Mouse (Mus musculus) midbrain, embryonic 11.5 days (tissue): Measurements from ENCODE around the gene D630045J12Rik. TPM values are rescaled to one million over a fixed set of nuclear protein-coding genes. Genes with fewer than 3 reads are reported as not detected.

Source experiments
- ATAC-seq: fragments of 200-750 bp; cut with Nextera tagmentation; 2 replicates; pipeline ENCODE4 v1.8.0; 2017; ENCODE audit warnings: moderate TSS enrichment, moderate library complexity; ENCODE audit not compliant: low FRiP score
- DNase-seq: peaks from one replicate; pipeline ENCODE4 v3.0.0; 2015; ENCODE audit warnings: low spot score; ENCODE audit errors: missing footprints
- H3K27ac ChIP-seq: fragments of 300-500 bp; sonication (generic); 2 replicates; pipeline ENCODE4 v1.5.1; 2014; ENCODE audit warnings: low read depth, low read length
- H3K27me3 ChIP-seq: fragments of 300-500 bp; sonication (generic); 2 replicates; pipeline ENCODE4 v1.6.1; 2014; ENCODE audit warnings: mild to moderate bottlenecking, low read length, moderate library complexity, mixed read lengths; ENCODE audit not compliant: control insufficient read depth, insufficient read depth
- H3K36me3 ChIP-seq: fragments of 300-500 bp; sonication (generic); 2 replicates; pipeline ENCODE4 v1.6.1; 2014; ENCODE audit warnings: mild to moderate bottlenecking, low read length, moderate library complexity, mixed read lengths; ENCODE audit not compliant: control insufficient read depth, insufficient read depth
- H3K4me1 ChIP-seq: fragments of 300-500 bp; sonication (generic); 2 replicates; pipeline ENCODE4 v1.6.1; 2014; ENCODE audit warnings: low read length; ENCODE audit not compliant: control insufficient read depth, insufficient read depth
- H3K4me2 ChIP-seq: fragments of 300-500 bp; sonication (generic); 2 replicates; pipeline ENCODE4 v1.6.1; 2014; ENCODE audit warnings: mild to moderate bottlenecking, moderate library complexity
- H3K4me3 ChIP-seq: fragments of 300-500 bp; sonication (generic); 2 replicates; pipeline ENCODE4 v1.5.1; 2014; ENCODE audit warnings: low read depth, low read length
- H3K9ac ChIP-seq: fragments of 300-500 bp; sonication (generic); 2 replicates; pipeline ENCODE4 v1.6.1; 2014; ENCODE audit warnings: low read length
- H3K9me3 ChIP-seq: fragments of 300-500 bp; sonication (generic); 2 replicates; pipeline ENCODE4 v1.6.1; 2016; ENCODE audit warnings: low read length; ENCODE audit not compliant: control insufficient read depth
- WGBS: fragments of 180-500 bp; shearing (Covaris S2); extraction: QIAGEN DNeasy Blood & Tissue Kit; methylation state at CpG from one replicate; pipeline ENCODE4 v1.1.7; 2014; 5-methylcytosine and 5-hydroxymethylcytosine counted together
- polyA plus RNA-seq: library from polyadenylated mRNA; unstranded; fragments of >200 nt; fragmentation: Nextera tagmentation; extraction: Ambion mirVana; gene quantifications from 2 replicates; pipeline ENCODE4 v1.2.1, GENCODE M21; 2014

The D630045J12Rik gene
- polyA plus RNA-seq, 1 experiment from 2014 or later = 10.1 TPM

- H3K27ac ChIP-seq = no peak overlapping the region
- H3K9me3 ChIP-seq = no peaks in the 10 kb centered on the region
- no peaks in the 10 kb centered on the region for H3K27me3 ChIP-seq
- no peak for DNase-seq
- no peaks in the 10 kb centered on the region for H3K4me1 ChIP-seq
- WGBS = 81% methylated on average over 4 of the region's 4 CpGs
- H3K36me3 ChIP-seq = no peaks in the 10 kb centered on the region
- H3K4me3 ChIP-seq = no peak overlapping the region
- no peak for ATAC-seq
- no peak overlapping the region for H3K4me2 ChIP-seq
- H3K9ac ChIP-seq = no peak overlapping the region
These were observed 173.4 kb downstream of the D630045J12Rik start for GRCm38 (mm10) chr6:38080364-38080763.

GRCm38 (mm10) chr6:38073592-38073991 is 180.2 kb downstream of the D630045J12Rik start:
- no peak overlapping the region for H3K4me3 ChIP-seq
- H3K27ac ChIP-seq = no peak overlapping the region
- no peaks in the 10 kb centered on the region for H3K27me3 ChIP-seq
- ATAC-seq = no peak
- 0 out of 2 replicates have a peak, but pooled peaks cover 3% of the 10 kb centered on the region for H3K9me3 ChIP-seq
- H3K4me2 ChIP-seq = no peak overlapping the region
- no peak overlapping the region for H3K9ac ChIP-seq
- DNase-seq = no peak
- H3K4me1 ChIP-seq = no peaks in the 10 kb centered on the region
- WGBS = 96% methylated on average over 3 of the region's 3 CpGs
- no peaks in the 10 kb centered on the region for H3K36me3 ChIP-seq

Other genes with a start within 250 kb of the D630045J12Rik start
- 0.52 and 1.4 TPM in 2 replicates for gene Svopl, start 207.0 kb downstream of the D630045J12Rik start, polyA plus RNA-seq
- gene Tmem213, start 144.8 kb downstream of the D630045J12Rik start, polyA plus RNA-seq = not detected in 2 replicates
- not detected in 2 replicates for gene Atp6v0a4, start 129.4 kb downstream of the D630045J12Rik start, polyA plus RNA-seq
- gene Zc3hav1l, start 45.2 kb upstream of the D630045J12Rik start, polyA plus RNA-seq = 12.1 and 13.1 TPM in 2 replicates
- 1.7 and 2.2 TPM in 2 replicates for gene Zc3hav1, start 100.6 kb upstream of the D630045J12Rik start, polyA plus RNA-seq
- 10.9 and 13.9 TPM in 2 replicates for gene Ttc26, start 127.5 kb upstream of the D630045J12Rik start, polyA plus RNA-seq
- 15.5 and 16.6 TPM in 2 replicates for gene Ubn2, start 179.9 kb upstream of the D630045J12Rik start, polyA plus RNA-seq